Mouse (Mus musculus) midbrain, embryonic 12.5 days (tissue): ENCODE data around the gene Ablim2. TPM values are rescaled to one million over a fixed set of nuclear protein-coding genes. Genes with fewer than 3 reads are reported as not detected.

Experiments
- ATAC-seq: fragments of 200-750 bp; cut with Nextera tagmentation; 2 replicates; pipeline ENCODE4 v1.8.0; 2017; ENCODE audit warnings: low read depth, moderate TSS enrichment, moderate library complexity; ENCODE audit not compliant: low FRiP score
- H3K27ac ChIP-seq: fragments of 300-500 bp; sonication (generic); replicated peaks from 2 replicates; pipeline ENCODE4 v1.5.1; 2016; ENCODE audit warnings: mild to moderate bottlenecking
- H3K27me3 ChIP-seq: fragments of 300-500 bp; sonication (generic); 2 replicates; pipeline ENCODE4 v1.6.1; 2016; ENCODE audit warnings: mild to moderate bottlenecking
- H3K36me3 ChIP-seq: fragments of 300-500 bp; sonication (generic); 2 replicates; pipeline ENCODE4 v1.6.1; 2016
- H3K4me1 ChIP-seq: fragments of 300-500 bp; sonication (generic); 2 replicates; pipeline ENCODE4 v1.6.1; 2016
- H3K4me2 ChIP-seq: fragments of 300-500 bp; sonication (generic); replicated peaks from 2 replicates; pipeline ENCODE4 v1.6.1; 2016; ENCODE audit warnings: mild to moderate bottlenecking, moderate library complexity
- H3K4me3 ChIP-seq: fragments of 300-500 bp; sonication (generic); 2 replicates; pipeline ENCODE4 v1.5.1; 2016; ENCODE audit warnings: mild to moderate bottlenecking
- H3K9ac ChIP-seq: fragments of 300-500 bp; sonication (generic); replicated peaks from 2 replicates; pipeline ENCODE4 v1.6.1; 2016; ENCODE audit warnings: mild to moderate bottlenecking, moderate library complexity
- H3K9me3 ChIP-seq: fragments of 300-500 bp; sonication (generic); 2 replicates; pipeline ENCODE4 v1.6.1; 2016; ENCODE audit warnings: mild to moderate bottlenecking
- WGBS: fragments of 180-500 bp; shearing (Covaris S2); methylation state at CpG from one replicate; pipeline ENCODE4 v1.1.7; 2016; 5-methylcytosine and 5-hydroxymethylcytosine counted together
- polyA plus RNA-seq: library from polyadenylated mRNA; unstranded; fragments of >200 nt; fragmentation: Nextera tagmentation; extraction: Ambion mirVana; gene quantifications from 2 replicates; pipeline ENCODE4 v1.2.1, GENCODE M21; 2016

Gene Ablim2
- polyA plus RNA-seq, 1 experiment from 2014 or later: 1.1 TPM

DNA sequence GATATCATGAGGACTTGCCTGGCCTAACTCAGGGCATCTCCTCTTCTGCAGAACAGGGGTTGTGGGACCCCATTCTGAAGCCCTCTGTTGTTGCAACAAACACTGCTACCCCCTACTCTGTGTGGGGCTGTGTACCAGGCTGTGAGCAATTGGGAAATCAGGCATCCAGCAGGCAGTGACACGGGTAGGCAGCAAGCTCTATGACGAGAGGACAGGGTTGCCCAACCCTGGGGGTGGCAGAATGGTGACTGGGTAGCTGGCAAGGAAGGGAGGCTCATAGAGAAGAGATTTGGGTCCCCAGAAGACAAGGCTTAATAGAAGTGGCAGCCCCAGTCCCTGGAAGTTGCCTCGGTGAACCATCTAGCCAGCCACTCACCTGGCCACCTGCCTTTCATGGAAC lies 31.8 kb upstream of the Ablim2 start:
- WGBS: 77% methylated on average over 3 of the region's 3 CpGs
- no peak overlapping the region for H3K27ac ChIP-seq
- H3K4me1 ChIP-seq: no peaks in the 10 kb centered on the region

DNA sequence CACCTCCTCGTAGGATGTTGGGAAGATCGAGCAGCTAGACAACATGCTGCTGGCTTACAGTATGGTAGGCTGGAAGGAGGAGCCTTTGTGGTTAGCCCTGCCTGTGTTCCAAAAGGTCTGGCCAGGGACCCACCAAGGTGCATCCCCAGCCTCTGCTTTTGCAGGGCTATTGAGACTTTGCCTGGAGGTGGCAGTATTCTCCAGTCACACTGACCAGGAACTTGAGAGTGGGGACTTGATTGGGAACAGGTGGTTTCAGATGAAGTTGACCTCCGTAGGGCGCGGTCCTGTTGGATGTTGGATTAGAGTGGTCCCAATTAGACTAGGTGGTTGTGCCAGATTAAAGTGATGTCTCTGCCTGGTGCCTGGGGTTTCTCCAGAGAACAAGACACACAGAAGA lies 30.2 kb upstream of the Ablim2 start:
- ATAC-seq: no peak

More for the DNA sequence above, 31.8 kb upstream of the Ablim2 start:
- no peaks in the 10 kb centered on the region for H3K27me3 ChIP-seq
- no peaks in the 10 kb centered on the region for H3K36me3 ChIP-seq
- H3K4me2 ChIP-seq: no peak overlapping the region
- H3K9me3 ChIP-seq: no peaks in the 10 kb centered on the region
- no peak overlapping the region for H3K4me3 ChIP-seq
- no peak overlapping the region for H3K9ac ChIP-seq
- no peak for ATAC-seq

DNA sequence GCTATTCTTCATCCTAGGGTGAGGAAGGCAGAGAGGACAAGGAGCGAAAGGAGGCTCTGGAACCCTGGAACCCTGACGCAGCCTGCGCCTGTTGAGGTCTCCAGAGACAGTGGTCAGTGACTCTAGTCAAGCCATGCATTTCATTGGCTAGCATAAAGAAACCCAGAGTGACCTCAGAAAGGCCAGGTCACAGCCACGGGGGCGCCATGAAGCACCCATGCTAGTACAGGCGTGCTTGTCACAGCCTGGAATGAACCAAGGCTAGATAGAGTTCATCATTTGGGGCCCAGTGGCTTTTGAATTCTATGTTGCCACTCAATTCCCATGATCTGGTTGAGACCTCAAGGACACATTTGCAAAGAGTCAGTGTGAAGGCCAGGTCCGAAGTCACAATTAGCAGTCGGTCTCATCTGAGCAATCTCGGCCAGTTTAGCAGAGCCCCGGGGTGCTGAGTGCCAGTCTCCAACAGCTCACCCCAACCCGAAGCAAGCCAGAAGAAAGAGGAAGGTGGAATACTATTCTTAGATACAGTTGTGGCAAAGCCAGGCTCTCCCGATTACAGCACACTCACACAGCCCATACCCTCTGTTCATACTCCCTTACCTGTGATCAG lies 29.2 kb upstream of the Ablim2 start:
- Histone ChIP-seq H3K36me3 (no peaks in the 10 kb centered on the region), H3K4me3 (no peak overlapping the region), H3K27ac (no peak overlapping the region), H3K4me1 (no peaks in the 10 kb centered on the region), H3K27me3 (no peaks in the 10 kb centered on the region), H3K9ac (no peak overlapping the region), H3K4me2 (no peak overlapping the region), H3K9me3 (no peaks in the 10 kb centered on the region)
- no peak for ATAC-seq
- 89% methylated on average over 12 of the region's 12 CpGs for WGBS

More for the DNA sequence above, 30.2 kb upstream of the Ablim2 start:
- H3K4me3 ChIP-seq: no peak overlapping the region
- H3K4me1 ChIP-seq: no peaks in the 10 kb centered on the region
- no peaks in the 10 kb centered on the region for H3K9me3 ChIP-seq
- no peak overlapping the region for H3K9ac ChIP-seq
- no peak overlapping the region for H3K4me2 ChIP-seq
- H3K36me3 ChIP-seq: no peaks in the 10 kb centered on the region
- no peak overlapping the region for H3K27ac ChIP-seq
- WGBS: 89% methylated on average over 5 of the region's 5 CpGs
- no peaks in the 10 kb centered on the region for H3K27me3 ChIP-seq

DNA sequence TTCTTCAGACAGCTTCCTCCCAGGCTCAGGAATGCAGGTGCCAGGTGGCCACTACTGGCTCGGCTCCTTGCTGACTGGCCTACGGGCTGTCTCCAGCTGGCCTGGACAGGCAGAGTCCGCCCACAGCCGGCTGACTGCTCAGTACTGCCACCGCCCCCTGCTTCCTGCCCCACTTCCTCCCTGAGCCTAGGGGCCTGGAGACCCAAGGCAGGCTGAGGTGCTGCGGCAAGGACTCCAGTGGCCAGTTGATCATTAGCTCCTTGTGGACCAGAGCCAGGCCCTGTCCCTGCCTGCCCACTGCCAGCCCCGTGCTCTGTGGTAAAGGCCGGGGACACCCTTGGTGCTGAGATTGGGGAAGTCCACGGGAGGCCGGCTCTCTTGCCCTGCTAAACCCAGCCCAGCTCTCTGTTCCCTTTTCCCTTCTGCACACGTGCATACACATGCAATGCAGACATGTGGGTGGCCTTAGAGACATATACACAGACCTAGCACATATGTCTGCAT lies 28.7 kb upstream of the Ablim2 start:
- Histone ChIP-seq H3K9ac (no peak overlapping the region), H3K9me3 (no peaks in the 10 kb centered on the region), H3K27me3 (no peaks in the 10 kb centered on the region), H3K4me2 (no peak overlapping the region), H3K27ac (no peak overlapping the region), H3K4me1 (no peaks in the 10 kb centered on the region), H3K4me3 (no peak overlapping the region), H3K36me3 (no peaks in the 10 kb centered on the region)
- WGBS: 60% methylated on average over 11 of the region's 11 CpGs
- ATAC-seq: no peak

DNA sequence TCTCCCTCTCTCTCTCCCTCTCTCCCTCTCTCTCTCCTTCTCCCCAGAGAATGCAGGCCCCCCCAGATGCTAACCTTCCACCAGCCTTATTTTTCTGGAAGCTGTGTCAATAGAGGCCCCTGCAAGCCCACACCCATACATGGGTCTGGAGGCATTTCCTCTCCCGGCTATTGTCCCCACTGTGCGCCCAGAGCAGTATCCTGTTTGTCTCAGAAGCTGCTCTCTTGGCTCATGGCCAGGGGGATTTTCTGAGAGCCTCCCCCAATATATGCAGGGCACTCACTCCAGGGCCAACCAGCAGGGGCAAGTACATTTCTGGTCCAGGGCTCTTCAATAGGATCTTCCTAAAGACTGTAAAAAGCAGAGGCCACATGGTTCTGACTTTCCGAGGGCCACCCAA lies 27.8 kb upstream of the Ablim2 start:
- no peak overlapping the region for H3K9ac ChIP-seq
- no peaks in the 10 kb centered on the region for H3K27me3 ChIP-seq
- no peak overlapping the region for H3K4me2 ChIP-seq
- no peak overlapping the region for H3K27ac ChIP-seq
- H3K9me3 ChIP-seq: no peaks in the 10 kb centered on the region
- no peak overlapping the region for H3K4me3 ChIP-seq
- no peaks in the 10 kb centered on the region for H3K36me3 ChIP-seq
- H3K4me1 ChIP-seq: no peaks in the 10 kb centered on the region
- WGBS: 84% methylated on average over 3 of the region's 3 CpGs
- ATAC-seq: no peak

DNA sequence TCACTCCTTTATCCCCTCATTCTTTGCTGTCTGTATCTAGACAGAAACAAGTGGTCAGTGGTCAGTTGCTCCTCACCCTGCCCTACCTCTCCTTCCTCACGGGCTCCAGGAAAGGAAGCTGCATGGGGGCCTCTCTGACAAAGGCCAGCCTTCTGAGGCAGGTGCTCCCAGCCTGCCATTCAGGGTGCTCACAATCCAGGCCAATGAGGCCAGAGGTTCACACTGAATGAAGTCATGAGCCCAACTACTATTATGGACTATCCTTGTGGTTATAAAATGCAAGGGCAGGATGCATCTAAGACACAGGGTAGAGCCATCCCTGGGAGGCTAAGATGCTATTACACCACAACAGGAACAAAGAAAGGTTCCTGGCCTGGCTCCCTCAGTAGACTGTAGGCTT lies 27.1 kb upstream of the Ablim2 start:
- no peak overlapping the region for H3K9ac ChIP-seq
- no peak overlapping the region for H3K4me2 ChIP-seq
- 79% methylated on average over 1 of the region's 1 CpGs for WGBS
- ATAC-seq: no peak
- H3K27me3 ChIP-seq: no peaks in the 10 kb centered on the region
- no peaks in the 10 kb centered on the region for H3K4me1 ChIP-seq
- H3K4me3 ChIP-seq: no peak overlapping the region
- H3K27ac ChIP-seq: no peak overlapping the region
- H3K36me3 ChIP-seq: no peaks in the 10 kb centered on the region
- H3K9me3 ChIP-seq: no peaks in the 10 kb centered on the region

DNA sequence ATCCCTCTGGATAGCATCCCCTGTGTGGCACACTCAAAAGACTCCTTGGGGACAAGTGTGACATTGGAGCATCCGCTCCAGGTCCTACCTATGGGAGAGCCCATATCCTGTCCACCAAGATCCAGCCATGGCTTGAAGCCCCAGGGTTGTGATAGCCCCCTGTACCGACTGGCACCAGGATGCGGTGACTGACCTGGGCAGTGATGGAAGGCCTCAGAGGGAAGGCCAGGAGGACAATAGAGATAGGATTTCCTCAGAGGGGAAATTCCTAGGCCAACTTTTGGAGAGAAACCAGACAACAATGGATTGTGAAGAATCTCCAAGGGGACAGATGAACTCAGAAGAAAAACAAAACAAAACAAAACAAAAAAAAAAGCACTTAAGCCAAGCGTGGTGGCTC lies 26.7 kb upstream of the Ablim2 start:
- Histone ChIP-seq H3K4me1 (no peaks in the 10 kb centered on the region), H3K36me3 (no peaks in the 10 kb centered on the region), H3K9ac (no peak overlapping the region), H3K27me3 (no peaks in the 10 kb centered on the region), H3K27ac (no peak overlapping the region), H3K4me2 (no peak overlapping the region), H3K4me3 (no peak overlapping the region), H3K9me3 (no peaks in the 10 kb centered on the region)
- ATAC-seq: no peak
- WGBS: 92% methylated on average over 4 of the region's 4 CpGs

DNA sequence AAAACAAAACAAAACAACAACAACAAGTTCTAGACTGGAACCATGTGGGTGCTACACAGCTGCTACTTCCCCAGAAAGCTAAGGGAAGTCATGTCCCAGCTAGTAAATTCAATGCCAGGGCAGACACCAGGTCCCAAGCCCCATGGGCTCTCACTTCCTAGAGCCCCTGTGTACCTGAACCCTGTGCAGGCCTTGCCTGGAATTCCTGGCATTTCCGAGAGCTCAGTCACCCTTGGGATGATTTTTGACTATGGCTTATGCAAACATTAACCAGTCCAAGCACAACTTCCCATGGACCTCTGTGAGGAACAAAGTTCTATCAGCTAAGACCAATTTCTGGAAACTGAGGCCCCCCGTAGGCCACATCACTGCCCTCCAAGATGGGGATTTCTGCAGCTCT lies 24.2 kb upstream of the Ablim2 start:
- WGBS: 79% methylated on average over 2 of the region's 2 CpGs
- Histone ChIP-seq H3K9ac (no peak overlapping the region), H3K27me3 (no peaks in the 10 kb centered on the region)

DNA sequence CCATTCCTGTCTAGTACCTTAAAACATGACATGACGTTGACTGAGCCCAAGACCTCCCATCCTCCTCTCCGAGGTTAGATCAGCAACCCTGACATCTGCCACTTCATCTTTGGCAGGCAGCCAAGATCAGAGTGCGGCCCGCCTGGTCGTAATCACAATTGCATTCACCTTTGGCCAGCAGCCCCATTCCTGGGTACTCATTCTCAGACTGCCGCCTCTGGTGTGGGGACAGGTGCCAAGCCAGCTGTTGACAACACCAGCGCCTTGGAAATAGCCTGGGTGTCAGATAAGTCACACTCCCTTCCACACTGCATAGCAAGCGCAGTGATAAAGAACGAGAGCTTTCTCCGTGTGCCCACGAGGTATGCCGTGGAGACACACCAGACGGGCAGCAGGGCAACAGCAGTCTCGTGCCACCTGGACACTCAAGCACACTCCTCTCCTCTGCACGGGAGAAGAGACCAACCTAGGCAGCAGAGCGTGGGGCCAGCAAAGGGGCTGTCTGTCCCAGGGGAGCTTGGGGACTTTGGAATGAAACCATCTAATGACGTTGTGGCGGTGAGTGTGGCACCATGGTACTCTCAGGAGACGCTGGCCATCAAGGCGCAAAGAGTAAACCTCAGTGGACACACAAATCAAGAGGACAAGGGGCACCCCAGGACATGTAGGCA lies 20.3 kb upstream of the Ablim2 start:
- Histone ChIP-seq H3K9me3 (no peaks in the 10 kb centered on the region), H3K36me3 (no peaks in the 10 kb centered on the region), H3K4me1 (no peaks in the 10 kb centered on the region; the same call in 1 of the 2 replicates), H3K27me3 (peaks cover 18% of the 10 kb centered on the region), H3K27ac (no peak overlapping the region), H3K9ac (no peak overlapping the region), H3K4me3 (no peak overlapping the region), H3K4me2 (no peak overlapping the region)
- no peak for ATAC-seq
- 87% methylated on average over 20 of the region's 20 CpGs for WGBS

More for the DNA sequence above, 24.2 kb upstream of the Ablim2 start:
- Histone ChIP-seq H3K4me1 (no peaks in the 10 kb centered on the region; the same call in 1 of the 2 replicates), H3K9me3 (no peaks in the 10 kb centered on the region), H3K27ac (no peak overlapping the region), H3K4me2 (no peak overlapping the region), H3K4me3 (no peak overlapping the region), H3K36me3 (no peaks in the 10 kb centered on the region)
- no peak for ATAC-seq

DNA sequence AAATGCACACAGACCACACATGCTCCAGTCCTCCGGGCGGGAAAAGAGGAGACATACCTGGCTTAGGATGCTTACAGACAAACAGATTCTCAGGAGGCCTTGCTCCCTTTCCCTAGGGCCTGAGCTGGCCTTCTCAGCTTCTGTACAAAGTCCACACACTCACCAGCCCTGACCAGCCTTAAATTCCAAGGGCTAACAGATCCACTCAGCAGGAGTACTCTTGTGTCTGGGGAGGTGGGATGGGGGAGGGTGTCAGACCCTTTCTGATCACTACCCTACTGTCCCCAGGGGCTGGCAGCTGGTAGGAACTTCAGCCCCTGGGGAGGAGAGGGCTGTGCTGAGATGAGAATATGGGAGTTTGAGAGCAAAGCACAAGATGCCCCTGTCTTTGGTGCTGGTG lies 18.7 kb upstream of the Ablim2 start:
- H3K9ac ChIP-seq: no peak overlapping the region
- H3K4me2 ChIP-seq: no peak overlapping the region
- WGBS: 77% methylated on average over 2 of the region's 2 CpGs
- H3K4me3 ChIP-seq: no peak overlapping the region
- no peaks in the 10 kb centered on the region; the same call in 1 of the 2 replicates for H3K4me1 ChIP-seq
- H3K27me3 ChIP-seq: peaks cover 18% of the 10 kb centered on the region
- no peaks in the 10 kb centered on the region for H3K36me3 ChIP-seq
- ATAC-seq: no peak
- no peaks in the 10 kb centered on the region for H3K9me3 ChIP-seq
- no peak overlapping the region for H3K27ac ChIP-seq

DNA sequence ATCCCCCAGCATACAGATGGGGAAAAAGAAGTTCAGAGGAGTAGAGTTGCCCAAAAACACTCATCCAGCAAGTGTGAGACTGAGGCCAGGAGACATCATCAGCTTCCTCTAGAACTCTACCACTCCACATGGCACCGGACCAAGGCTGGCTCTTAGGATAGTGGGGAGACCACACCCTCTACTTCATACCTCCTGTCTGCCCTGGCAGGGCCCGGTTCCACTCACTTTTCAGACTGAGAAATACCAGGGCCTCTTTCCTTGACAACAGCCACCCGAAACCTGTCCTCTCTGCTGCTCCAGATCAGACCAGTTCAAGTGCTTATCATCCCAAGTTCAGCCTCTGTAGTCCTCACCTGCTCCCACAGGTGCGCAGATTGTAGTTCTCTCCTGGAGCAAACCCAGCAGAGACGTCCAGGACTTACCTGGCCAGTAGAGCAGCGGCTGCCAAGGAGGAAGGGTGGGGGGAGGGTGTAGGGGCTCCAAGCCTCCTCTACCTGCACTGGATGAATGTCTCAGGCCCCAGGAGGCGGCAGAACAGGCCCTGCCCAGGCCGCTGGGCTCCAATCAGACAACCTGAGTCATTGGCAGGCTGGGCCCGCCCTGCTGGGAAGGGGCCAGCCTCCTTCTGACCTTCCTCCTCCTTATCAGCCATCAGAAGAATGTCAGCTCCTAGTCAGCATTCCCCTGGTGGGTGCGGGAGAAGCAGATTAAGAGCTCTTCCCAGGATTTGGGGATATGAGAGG lies 18.0 kb upstream of the Ablim2 start, which contains the start of gene Sh3tc1:
TSS of gene Sh3tc1 (minus strand) at position 452 of the 743 bp plus-strand sequence.
- Histone ChIP-seq H3K4me1 (no peaks in the 10 kb centered on the region; the same call in 1 of the 2 replicates), H3K27me3 (peaks cover 18% of the 10 kb centered on the region), H3K4me3 (no peak within 1 kb of the TSS), H3K4me2 (no peak within 1 kb of the TSS), H3K27ac (no peak within 1 kb of the TSS), H3K9me3 (no peaks in the 10 kb centered on the region), H3K9ac (no peak within 1 kb of the TSS), H3K36me3 (no peaks in the 10 kb centered on the region)
- 17% methylated on average over 10 of the region's 10 CpGs for WGBS
- no peak for ATAC-seq

DNA sequence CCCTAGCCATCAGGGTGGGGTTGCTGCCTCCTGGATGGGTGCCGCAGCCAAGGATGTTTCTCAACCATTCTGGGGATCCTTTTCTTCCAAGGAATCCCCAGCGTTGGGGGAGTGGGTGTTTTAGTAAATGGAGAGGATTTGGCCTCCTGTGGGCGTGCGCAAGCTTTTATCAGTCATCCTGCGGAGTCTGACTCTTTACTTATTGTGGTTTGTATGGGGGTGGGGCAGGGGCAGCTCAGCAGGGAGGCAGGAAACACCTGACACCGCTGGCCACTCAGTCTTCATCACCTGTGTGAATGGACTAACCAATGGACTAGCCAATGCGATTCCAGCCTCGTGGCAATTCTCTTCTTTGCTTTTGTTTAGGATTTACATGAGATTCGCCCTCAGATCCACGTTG lies 17.0 kb upstream of the Ablim2 start:
- H3K9me3 ChIP-seq: no peaks in the 10 kb centered on the region
- no peak for ATAC-seq
- H3K36me3 ChIP-seq: no peaks in the 10 kb centered on the region
- H3K4me1 ChIP-seq: no peaks in the 10 kb centered on the region; the same call in 1 of the 2 replicates
- H3K27me3 ChIP-seq: peaks cover 18% of the 10 kb centered on the region
- no peak overlapping the region for H3K9ac ChIP-seq
- WGBS: 12% methylated on average over 10 of the region's 10 CpGs
- no peak overlapping the region for H3K27ac ChIP-seq
- no peak overlapping the region for H3K4me3 ChIP-seq
- no peak overlapping the region for H3K4me2 ChIP-seq
